Mouse (Mus musculus) CD4-positive, CD25-positive, alpha-beta regulatory T cell, adult 2 months (primary cell): ENCODE results near the gene Dnm2.
"Not testable (repeated sequence)": the region's sequence is repeated elsewhere in the genome, so short reads cannot be mapped to it uniquely, and the experiment has no call there.

ENCODE experiments used
- DNase-seq: peaks from one replicate; pipeline ENCODE4 v3.0.0-alpha.2; 2012; ENCODE audit warnings: low read depth, low spot score

Dnm2 gene

DNA sequence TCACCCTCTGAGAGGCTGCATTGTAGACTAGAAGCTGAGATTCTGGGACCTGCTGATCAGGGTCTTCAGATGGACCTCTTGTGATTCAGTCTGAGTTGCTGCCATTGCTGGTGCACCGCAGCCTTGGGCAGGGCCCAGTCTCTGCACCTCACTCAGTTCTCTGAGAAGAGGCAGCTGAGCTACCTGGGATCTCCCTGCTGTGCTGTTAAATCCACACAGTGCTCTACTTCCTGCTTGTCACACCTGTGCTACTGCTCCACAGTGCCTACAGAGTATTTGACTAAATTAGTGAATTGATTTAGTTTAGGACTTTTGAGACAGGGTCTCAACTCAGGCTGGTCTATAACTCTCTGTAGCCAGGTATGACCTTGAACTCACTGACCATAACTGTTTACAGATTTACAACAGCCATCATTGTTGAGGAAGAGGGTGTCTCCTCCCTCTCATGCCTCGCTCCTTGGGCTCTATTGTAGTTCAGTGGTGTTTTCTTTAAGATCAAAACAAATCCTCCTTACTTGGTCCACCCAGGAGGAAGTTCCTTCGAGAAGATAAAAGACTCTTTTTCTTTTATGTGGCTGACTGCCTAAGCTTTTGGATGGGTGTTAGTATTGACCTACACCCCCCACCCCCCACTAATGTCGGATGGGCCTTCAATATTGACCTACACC, 30.5 kb downstream of the Dnm2 start:
- peak; percentile 41 for DNase-seq

DNA sequence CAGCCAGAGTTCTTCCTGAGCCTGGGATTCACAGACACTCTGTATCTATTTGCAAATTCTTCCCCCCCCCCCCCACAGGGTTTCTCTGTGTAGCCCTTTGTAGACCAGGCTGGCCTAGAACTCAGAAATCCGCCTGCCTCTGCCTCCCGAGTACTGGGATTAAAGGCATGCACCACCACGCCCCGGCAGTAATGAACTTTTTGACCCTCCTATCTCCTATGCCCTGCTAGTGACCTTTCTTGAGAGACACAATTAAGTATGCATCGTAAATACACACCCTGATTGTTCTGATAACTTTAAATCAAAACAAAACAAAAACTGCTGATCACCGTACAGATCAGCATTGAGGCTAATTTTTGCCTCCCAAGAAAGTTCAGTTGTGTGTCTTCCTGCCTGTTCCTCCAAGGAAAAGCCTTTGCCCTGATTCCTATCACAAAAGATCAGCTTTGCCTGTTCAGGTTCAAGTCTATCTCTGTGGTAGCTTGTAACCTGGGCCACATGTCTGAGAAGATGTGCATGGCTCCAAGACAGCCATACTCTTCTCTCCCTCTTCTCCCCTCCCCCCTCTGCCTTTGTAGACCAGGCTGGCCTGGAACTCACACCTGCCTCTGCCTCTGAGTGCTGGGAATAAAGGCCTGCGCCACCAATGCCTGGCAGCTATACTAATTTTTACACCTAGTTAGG, 31.7 kb downstream of the Dnm2 start:
- no peak for DNase-seq

DNA sequence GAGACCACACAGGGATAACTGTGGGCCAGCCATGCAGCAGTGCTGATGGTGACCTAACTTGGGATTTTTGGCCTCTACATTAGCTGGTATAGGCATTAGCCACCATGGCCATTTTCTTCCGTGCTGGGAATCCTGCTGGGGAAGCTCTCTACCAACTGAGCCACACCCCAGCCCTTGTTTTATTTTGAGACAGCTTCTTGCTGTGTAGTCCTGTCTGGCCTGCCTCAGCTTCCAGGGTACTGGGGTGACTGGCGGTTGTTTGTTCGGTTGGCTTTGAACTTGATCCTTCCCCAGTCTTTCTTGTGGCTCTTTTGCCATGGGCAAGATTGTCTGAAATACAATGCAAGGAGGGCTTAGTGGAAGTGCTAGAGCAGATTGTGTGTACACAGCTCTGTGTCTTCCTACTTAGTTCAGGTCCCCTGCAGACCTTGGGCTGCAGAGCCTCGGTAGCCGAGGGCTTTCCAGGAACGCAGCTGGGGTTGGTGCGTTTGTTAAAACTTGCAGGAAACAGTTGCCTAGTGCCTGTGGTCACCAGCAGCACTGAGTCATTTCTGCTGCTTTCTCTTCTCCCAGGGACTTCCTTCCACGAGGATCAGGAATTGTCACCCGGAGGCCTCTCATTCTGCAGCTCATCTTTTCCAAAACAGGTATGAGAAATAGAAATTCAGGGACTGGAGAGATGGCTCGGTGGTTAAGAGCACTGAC, 32.4 kb downstream of the Dnm2 start:
- DNase-seq, result no peak

GRCm38 (mm10) chr9:21458821-21459220, 34.1 kb downstream of the Dnm2 start:
- no peak for DNase-seq

GRCm38 (mm10) chr9:21460400-21460940, 35.8 kb downstream of the Dnm2 start:
- no peak for DNase-seq

DNA sequence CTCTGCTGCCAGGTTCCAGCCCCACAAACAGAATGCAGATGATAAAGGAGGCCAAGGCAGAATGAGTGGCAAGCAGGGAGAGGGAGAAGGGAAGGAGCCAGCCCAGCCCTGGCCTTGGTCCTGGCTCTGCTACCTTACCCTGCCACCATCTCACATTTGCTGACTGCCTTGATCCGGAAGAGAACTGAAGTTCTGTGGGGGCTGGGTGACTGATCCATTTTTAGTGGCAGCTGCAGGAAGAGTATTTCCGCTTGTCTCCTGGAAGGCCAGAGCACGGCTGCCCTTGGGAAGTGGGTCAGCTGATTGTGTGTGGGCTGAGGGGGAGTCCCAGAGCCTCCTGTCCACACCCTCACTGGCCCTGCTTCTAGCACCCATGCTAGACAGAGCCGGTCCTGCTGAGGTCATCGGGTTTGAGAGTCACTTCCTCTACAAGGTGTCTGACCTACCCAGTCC, 38.5 kb downstream of the Dnm2 start:
- peak; percentile 30 for DNase-seq

DNA sequence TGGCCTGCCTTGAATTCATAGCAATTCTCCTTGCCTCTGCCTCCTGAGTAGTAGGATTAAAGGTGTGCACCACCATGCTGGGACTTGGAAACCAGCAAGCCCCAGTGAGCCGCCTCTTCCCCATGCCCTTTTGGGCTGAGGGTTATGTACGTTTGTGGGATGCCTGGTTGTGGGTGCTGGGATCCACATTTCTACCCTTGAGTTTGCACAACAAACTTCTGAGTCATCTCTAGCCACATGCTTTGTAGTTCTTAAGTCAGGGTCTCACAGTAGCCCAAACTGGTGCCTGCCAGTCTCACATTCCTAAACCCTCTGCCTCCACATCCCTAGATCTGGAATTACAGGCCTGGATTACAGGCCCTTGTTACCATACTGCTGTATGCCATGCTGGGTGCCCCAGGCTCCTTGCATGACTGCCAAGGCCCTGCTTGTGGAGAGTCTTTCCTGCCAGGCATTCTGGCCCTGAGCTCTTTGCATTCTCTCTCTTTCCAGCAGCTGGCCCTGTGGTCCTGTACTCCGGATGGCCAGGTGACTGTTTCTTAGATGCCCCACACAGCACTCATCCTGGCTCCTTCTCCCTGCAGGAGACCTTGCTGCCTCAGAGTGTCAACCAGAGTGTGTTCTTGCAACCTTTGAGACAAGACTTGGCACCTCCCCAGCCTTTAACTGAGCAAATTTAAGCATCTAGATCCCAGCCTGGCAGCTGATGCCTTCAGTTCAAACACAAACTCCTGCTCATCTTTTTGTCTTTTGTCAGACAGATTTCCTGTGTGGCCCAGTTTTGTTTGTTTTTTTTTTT, 39.3 kb downstream of the Dnm2 start:
- no peak for DNase-seq

DNA sequence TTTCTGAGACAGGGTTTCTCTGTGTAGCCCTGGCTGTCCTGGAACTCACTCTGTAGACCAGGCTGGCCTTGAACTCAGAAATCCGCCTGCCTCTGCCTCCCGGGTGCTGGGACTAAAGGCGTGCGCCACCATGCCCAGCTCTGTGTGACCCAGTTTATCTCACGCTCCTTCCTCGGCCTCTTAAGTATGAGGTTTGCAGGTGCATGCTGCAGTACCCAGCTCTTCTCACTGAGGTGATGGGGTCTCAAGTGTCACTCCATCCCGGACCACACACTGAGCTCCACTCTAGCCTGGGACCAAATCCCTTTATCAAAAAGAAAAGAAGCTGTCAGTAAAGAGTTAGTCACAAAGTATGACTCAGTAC, 39.8 kb downstream of the Dnm2 start:
- DNase-seq, result not testable (repeated sequence)

- DNase-seq, result peak; percentile 77
Measured at GRCm38 (mm10) chr9:21469032-21470024, 44.6 kb downstream of the Dnm2 start.

DNA sequence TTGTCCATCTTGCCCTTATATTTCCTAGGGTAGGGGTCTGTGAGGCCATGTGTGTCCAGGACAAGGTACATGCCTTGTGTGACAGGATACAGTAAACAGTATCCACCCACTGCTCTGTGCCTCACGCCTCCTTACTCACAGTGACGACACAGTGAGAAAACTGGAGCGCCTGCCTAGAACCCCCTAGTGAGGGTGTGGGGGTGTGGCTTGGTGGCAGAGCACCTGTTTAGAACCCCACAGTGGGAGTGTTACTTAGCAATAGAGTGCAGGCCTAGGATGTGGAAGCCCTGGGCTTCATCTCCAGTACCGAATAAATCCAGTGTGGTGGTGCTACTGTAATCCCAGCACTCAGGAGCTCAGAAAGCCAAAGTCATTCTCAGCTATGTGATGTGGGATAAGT, 48.2 kb downstream of the Dnm2 start:
- no peak for DNase-seq

DNA sequence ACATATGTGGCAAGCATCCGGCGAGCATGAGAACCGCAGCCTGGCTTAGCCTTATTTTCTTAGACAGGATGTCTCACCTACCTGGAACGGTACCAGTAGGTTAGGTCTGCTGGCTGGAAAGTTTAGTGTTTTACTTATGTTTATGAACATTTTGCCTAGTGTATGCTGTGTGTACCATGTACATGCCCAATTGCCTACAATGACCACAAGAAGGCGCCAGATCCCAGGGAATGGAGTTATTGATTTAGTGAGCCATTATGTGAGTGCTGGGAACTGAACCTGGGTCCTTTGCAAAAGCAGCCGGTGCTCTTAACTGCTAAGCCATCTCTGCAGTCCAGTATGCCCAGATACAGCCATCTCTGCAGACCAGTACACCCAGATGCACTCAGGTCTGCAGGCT, 53.0 kb downstream of the Dnm2 start:
- peak; percentile 24 for DNase-seq

GRCm38 (mm10) chr9:21484065-21484464, 59.4 kb downstream of the Dnm2 start:
- DNase-seq, result no peak

- DNase-seq, result not testable (repeated sequence)
Measured at GRCm38 (mm10) chr9:21488246-21488645, 63.5 kb downstream of the Dnm2 start.

DNA sequence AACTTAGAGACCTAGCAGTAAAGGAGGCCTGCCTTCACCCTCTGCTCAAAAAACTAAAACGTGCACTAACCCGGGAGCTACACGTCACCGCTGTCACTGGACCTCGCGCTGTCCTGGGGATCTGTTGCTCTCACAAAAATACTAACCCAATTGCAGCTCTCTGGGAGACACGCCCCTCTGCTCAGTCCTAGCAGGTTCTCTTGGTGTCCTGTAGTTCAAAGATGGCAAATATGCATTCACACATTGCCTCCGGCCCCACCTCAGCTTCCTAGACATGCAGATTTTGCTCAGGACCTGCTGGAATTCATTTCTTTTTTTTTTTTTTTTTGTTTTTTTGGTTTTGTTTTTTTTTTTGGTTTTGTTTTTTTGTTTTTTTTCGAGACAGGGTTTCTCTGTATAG, 66.0 kb downstream of the Dnm2 start:
- no peak for DNase-seq

DNA sequence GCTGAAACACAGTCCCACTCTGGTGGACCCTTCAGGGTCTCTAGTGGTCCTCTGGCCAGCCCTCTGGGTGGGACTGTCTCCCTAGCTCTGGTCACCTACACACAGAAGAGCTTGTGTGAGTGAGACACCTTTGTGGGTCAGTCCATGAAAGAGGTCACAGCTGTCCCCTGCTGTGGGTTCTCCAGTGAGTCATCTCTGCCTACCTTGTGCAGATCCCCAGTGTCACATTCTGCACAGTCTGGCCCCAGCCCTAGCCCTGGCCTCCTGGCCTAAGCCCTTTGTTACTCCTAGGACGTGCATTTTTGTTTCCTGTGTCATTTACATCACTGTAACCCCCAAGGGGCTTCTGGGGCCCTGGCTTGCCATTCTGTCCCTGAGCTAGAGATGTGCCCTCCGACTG, 69.2 kb downstream of the Dnm2 start:
- DNase-seq, result no peak

DNA sequence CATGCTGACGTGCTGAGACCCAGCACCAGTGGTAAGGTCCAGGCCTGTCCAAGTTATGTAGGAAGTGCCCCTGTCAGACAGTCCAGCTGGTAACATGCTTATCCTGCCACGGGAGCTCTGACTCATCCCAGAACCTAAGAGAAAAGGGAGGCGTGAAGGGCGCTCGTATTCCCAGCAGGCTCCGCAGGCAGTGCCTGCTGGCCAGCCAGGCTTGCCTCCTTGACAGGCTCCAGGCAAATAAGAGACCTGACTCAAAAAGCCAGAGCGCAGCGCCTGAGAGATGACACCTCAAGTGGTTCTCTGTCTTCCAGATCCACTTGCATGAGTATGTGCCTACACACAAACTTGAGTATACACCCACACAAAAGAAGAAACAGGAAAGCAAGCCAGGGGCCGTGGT, 70.0 kb downstream of the Dnm2 start:
- DNase-seq, result no peak

- DNase-seq, result no peak
Measured at GRCm38 (mm10) chr9:21496308-21497049, 71.8 kb downstream of the Dnm2 start.

DNA sequence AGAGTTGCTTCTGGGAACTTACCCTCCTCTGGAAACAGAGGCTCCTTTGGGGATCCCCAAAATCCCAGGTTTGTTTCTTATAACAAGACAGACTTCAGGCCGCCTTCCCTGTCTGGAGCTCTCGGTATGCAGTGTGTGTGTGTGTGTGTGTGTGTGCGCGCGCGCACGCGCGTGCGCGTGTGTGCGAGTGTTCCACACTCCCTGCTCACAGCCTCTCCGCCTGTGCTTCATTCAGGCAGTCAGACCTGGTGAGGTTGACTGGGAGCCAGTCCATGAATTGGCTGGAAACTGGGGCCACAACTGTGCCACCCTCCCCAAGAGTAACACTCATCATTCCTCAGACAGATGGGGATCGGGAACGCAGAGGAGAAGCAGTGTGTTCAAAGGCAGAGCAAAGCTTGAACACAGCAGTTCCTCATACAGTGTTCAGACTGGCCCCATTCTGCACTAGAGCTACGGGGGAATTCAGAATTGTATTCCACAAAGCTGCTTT, 72.4 kb downstream of the Dnm2 start:
- DNase-seq, result no peak

- DNase-seq, result no peak
Measured at GRCm38 (mm10) chr9:21497664-21498063, 73.0 kb downstream of the Dnm2 start.
